Mouse (Mus musculus) kidney, adult 2 months (tissue): Measurements from ENCODE around the gene Lrrc32.

Experiments
- CTCF ChIP-seq: fragments of 200-500 bp; conservative IDR thresholded peaks from 2 replicates; pipeline ENCODE4 v1.5.1; 2011; ENCODE audit warnings: low read depth, mild to moderate bottlenecking, control low read depth, low read length, moderate library complexity, mixed read lengths; ENCODE audit not compliant: insufficient read depth, insufficient read length
- POLR2A ChIP-seq: fragments of 200-500 bp; IDR thresholded peaks from one replicate; pipeline ENCODE4 v1.6.1; 2011; ENCODE audit warnings: low read depth, low read length, control low read depth

DNA sequence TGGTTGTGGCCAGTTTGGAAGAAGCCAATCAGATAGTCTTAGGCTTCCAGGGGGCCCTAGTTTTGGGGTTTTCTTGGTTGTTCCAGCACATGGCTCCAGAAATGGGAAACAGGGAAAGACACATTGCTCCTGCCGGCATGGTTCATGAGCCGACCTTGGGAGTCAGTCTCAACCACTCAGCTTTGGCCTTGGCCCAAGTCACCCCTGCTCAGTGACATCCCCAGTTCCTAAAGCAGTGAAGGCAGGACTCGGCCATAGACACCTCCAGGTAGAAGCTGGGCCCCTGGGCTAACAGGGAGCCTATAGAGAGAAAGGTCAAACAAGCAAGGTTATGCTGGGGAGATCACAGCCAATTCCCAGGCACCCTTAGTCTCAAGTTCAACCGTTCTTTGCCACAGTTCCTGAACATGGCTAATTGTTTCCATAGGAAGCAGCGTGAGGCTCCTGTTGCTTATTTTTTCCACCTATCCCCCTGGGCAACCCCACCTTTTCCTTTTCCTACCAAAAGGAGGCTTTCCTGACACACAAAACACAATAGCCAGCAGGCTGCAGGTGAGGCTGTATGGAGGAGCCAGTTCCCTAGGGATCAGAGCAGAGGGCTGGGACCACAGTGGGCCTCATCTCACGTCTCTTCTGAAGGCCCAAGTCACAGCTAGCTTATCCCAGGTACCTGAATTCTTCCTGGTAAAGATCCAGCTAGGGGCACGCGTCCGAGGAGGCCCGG, 34.5 kb upstream of the Lrrc32 start:
- TF ChIP-seq CTCF, result no peak
- no peak for TF ChIP-seq POLR2A
